Mouse (Mus musculus) G1E (cell line): ENCODE measurements at regions not wholly inside any gene's neighbourhood (a gene's known extent, or its start where the extent isn't known, plus 50 kb on each side); places are given as distances from the start of the nearest gene placed in this dataset.

ENCODE experiments used
- CTCF ChIP-seq: IDR thresholded peaks from 2 replicates; pipeline ENCODE4 v1.5.1; 2012; ENCODE audit warnings: low read depth, low read length, inconsistent platforms, mixed read lengths
- GATA1 ChIP-seq: IDR thresholded peaks from 2 replicates; pipeline ENCODE4 v1.6.1; 2012; ENCODE audit warnings: borderline replicate concordance, low read length, inconsistent platforms, mixed read lengths
- GATA2 ChIP-seq: IDR thresholded peaks from 2 replicates; pipeline ENCODE4 v1.6.1; 2012; ENCODE audit warnings: low read depth, low read length, inconsistent platforms, borderline replicate concordance
- POLR2AphosphoS5 ChIP-seq: IDR thresholded peaks from 2 replicates; pipeline ENCODE4 v1.6.1; 2012; ENCODE audit warnings: low read depth, low read length, inconsistent platforms; ENCODE audit not compliant: insufficient replicate concordance
- TAL1 ChIP-seq: conservative IDR thresholded peaks from 2 replicates; pipeline ENCODE4 v1.6.1; 2012; ENCODE audit warnings: low read depth, low read length, inconsistent platforms, mixed read lengths

GRCm38 (mm10) chr3:37934905-37935708 is 210.8 kb upstream of the Gm5148 start:
- no peak for TF ChIP-seq CTCF
- no peak for TF ChIP-seq GATA1
- no peak for TF ChIP-seq GATA2
- no peak for TF ChIP-seq TAL1
- TF ChIP-seq POLR2AphosphoS5: no peak
